Mouse (Mus musculus) olfactory bulb, adult 2 months (tissue): ENCODE data around the gene Dusp22.

Experiments used
- CTCF ChIP-seq: fragments of 200-500 bp; IDR thresholded peaks from 2 replicates; pipeline ENCODE4 v1.5.1; 2012; ENCODE audit warnings: low read depth, mild to moderate bottlenecking, low read length, moderate library complexity; ENCODE audit not compliant: insufficient read depth
- POLR2A ChIP-seq: fragments of 200-500 bp; IDR thresholded peaks from 2 replicates; pipeline ENCODE4 v1.6.1; 2012; ENCODE audit warnings: mild to moderate bottlenecking, low read depth, low read length, moderate library complexity; ENCODE audit not compliant: insufficient read depth

DNA sequence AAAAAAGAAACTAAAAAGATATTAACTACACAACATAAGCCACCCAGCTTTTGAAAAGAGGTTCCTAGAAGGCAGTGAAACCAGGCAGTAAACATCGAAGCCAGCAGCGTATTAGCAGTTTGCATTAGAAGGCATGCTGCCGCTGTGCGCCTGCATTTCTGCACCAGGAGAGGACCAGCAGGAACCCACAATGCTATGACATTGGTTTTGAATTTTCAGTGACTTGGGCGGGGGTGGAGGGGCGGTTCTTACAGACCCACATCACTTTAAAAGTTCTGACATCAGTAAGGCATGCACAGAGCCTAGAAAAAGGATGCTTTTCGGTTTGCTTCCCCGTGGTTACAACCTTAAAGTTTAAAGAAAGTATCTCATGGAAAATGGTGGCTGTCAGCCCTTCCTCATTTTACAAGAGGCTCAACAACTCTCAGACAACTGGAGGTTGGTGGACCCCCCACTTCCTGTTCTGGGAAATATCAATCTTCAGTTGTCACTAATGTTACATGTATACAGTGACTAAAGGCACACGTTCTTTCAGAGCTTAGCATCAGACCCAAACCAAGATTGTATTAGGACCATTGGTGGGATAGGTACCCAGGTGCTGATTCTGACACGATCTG lies 29.9 kb upstream of the Dusp22 start:
- TF ChIP-seq POLR2A (no peak), CTCF (no peak)
